Mouse (Mus musculus) embryonic facial prominence, embryonic 13.5 days (tissue): ENCODE results near the gene Psmb3. TPM values are rescaled to one million over a fixed set of nuclear protein-coding genes. Genes with fewer than 3 reads are reported as not detected.

ENCODE experiments used
- ATAC-seq: fragments of 200-750 bp; cut with Nextera tagmentation; 2 replicates; pipeline ENCODE4 v1.8.0; 2017; ENCODE audit warnings: low read depth; ENCODE audit not compliant: insufficient number of reproducible peaks, insufficient read depth, low FRiP score, low TSS enrichment
- H3K27ac ChIP-seq: fragments of 300-500 bp; sonication (generic); 2 replicates; pipeline ENCODE4 v1.5.1; 2015; ENCODE audit warnings: moderate library complexity, mild to moderate bottlenecking, inconsistent platforms
- H3K27me3 ChIP-seq: fragments of 300-500 bp; sonication (generic); 2 replicates; pipeline ENCODE4 v1.6.1; 2015; ENCODE audit warnings: mild to moderate bottlenecking, inconsistent platforms
- H3K36me3 ChIP-seq: fragments of 300-500 bp; sonication (generic); 2 replicates; pipeline ENCODE4 v1.6.1; 2015; ENCODE audit warnings: mild to moderate bottlenecking, inconsistent platforms
- H3K4me1 ChIP-seq: fragments of 300-500 bp; sonication (generic); 2 replicates; pipeline ENCODE4 v1.6.1; 2015; ENCODE audit warnings: inconsistent platforms
- H3K4me2 ChIP-seq: fragments of 300-500 bp; sonication (generic); 2 replicates; pipeline ENCODE4 v1.6.1; 2015; ENCODE audit warnings: moderate library complexity, mild to moderate bottlenecking, inconsistent platforms
- H3K4me3 ChIP-seq: fragments of 300-500 bp; sonication (generic); 2 replicates; pipeline ENCODE4 v1.5.1; 2015; ENCODE audit warnings: mild to moderate bottlenecking, inconsistent platforms
- H3K9ac ChIP-seq: fragments of 300-500 bp; sonication (generic); 2 replicates; pipeline ENCODE4 v1.6.1; 2015; ENCODE audit warnings: mild to moderate bottlenecking, inconsistent platforms
- H3K9me3 ChIP-seq: fragments of 300-500 bp; sonication (generic); 2 replicates; pipeline ENCODE4 v1.6.1; 2016; ENCODE audit warnings: inconsistent platforms
- WGBS: fragments of 180-500 bp; shearing (Covaris S2); methylation state at CpG from one replicate; pipeline ENCODE4 v1.1.7; 2015; ENCODE audit warnings: mixed read lengths; 5-methylcytosine and 5-hydroxymethylcytosine counted together
- microRNA-seq: library from miRNA; unstranded; fragments of <30 nt; microRNA quantifications from one replicate; pipeline ENCODE4, GENCODE M21; 2016
- polyA plus RNA-seq: library from polyadenylated mRNA; unstranded; fragments of >200 nt; fragmentation: Nextera tagmentation; extraction: Ambion mirVana; gene quantifications from 2 replicates; pipeline ENCODE4 v1.2.1, GENCODE M21; 2015

Psmb3 gene
- polyA plus RNA-seq, 1 experiment from 2014 or later: 487 TPM

- WGBS: under 1% methylated on average over 41 of the region's 57 CpGs
- ATAC-seq: peak; percentile 94
- H3K9ac ChIP-seq: peak overlapping the region; percentile 90
These were observed 41.6 kb downstream of the Psmb3 start for GRCm38 (mm10) chr11:97744718-97745330.

GRCm38 (mm10) chr11:97745331-97745721 is 42.1 kb downstream of the Psmb3 start:
- ATAC-seq: no peak
- H3K27ac ChIP-seq: peak overlapping the region; percentile 94; the same call in 1 of the 2 replicates
- H3K9ac ChIP-seq: no peak overlapping the region
- peak overlapping the region; percentile 76 for H3K4me3 ChIP-seq
- WGBS: 13% methylated on average over 13 of the region's 13 CpGs
- no peaks in the 10 kb centered on the region for H3K27me3 ChIP-seq
- H3K9me3 ChIP-seq: no peaks in the 10 kb centered on the region
- peaks cover 43% of the 10 kb centered on the region for H3K36me3 ChIP-seq
- peak overlapping the region; percentile 55 for H3K4me2 ChIP-seq
- peaks cover 21% of the 10 kb centered on the region for H3K4me1 ChIP-seq

More at GRCm38 (mm10) chr11:97744718-97745330, 41.6 kb downstream of the Psmb3 start:
- Histone ChIP-seq H3K36me3 (peaks cover 38% of the 10 kb centered on the region), H3K4me3 (peak overlapping the region; percentile 76), H3K27ac (peak overlapping the region; percentile 94), H3K9me3 (no peaks in the 10 kb centered on the region), H3K4me1 (peaks cover 26% of the 10 kb centered on the region), H3K27me3 (no peaks in the 10 kb centered on the region), H3K4me2 (peak overlapping the region; percentile 82)

GRCm38 (mm10) chr11:97747773-97748172 is 44.6 kb downstream of the Psmb3 start:
- Histone ChIP-seq H3K9ac (no peak overlapping the region), H3K4me1 (peaks cover 9% of the 10 kb centered on the region), H3K9me3 (no peaks in the 10 kb centered on the region), H3K27me3 (no peaks in the 10 kb centered on the region), H3K4me2 (no peak overlapping the region), H3K27ac (no peak overlapping the region), H3K4me3 (no peak overlapping the region), H3K36me3 (peaks cover 65% of the 10 kb centered on the region)
- WGBS: 93% methylated on average over 8 of the region's 8 CpGs
- ATAC-seq: no peak

DNA sequence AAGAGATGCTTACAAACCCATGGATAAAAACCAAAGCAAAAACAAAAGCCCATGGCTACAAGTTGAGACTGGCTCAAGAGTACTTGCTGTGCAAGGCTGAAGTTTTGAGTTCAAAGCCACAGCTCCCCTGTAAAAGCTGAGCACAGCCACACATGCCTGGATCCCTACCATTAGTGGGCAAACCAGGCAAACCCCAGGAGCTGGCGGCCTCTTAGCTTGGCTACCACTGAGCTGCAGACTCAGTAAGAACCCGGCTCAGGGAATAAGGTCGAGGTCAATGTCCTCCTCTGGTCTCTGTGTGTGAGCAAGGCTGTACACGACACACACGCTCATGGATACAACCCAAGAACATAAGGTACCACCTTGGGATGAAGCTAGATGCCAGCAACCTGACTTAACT is 45.3 kb downstream of the Psmb3 start:
- H3K9ac ChIP-seq: no peak overlapping the region
- no peak overlapping the region for H3K4me3 ChIP-seq
- WGBS: 89% methylated on average over 5 of the region's 5 CpGs
- H3K27ac ChIP-seq: no peak overlapping the region
- H3K36me3 ChIP-seq: peaks cover 72% of the 10 kb centered on the region
- H3K4me1 ChIP-seq: peaks cover 2% of the 10 kb centered on the region
- H3K4me2 ChIP-seq: no peak overlapping the region
- H3K9me3 ChIP-seq: no peaks in the 10 kb centered on the region
- no peak for ATAC-seq
- no peaks in the 10 kb centered on the region for H3K27me3 ChIP-seq

DNA sequence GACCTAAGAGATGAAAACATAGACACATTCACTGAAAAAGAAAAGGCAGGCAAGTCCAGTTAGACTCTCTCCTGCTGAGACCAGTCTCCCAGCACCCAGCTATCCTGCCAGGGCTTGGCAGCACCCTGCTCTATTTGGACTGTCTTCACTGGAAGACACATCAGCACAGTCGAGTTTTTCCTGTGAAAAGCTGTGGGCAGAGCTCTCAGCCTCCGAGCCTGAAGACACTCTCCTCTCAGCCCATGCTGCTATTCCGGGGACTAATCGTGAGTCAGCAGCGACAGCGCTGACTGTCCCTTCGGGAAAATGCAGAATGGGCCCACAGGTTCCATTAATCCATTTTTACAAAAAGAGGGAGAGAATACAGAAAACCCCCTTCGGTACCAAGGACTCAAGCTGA is 50.1 kb downstream of the Psmb3 start:
- H3K4me3 ChIP-seq: no peak overlapping the region
- no peak overlapping the region for H3K27ac ChIP-seq
- no peaks in the 10 kb centered on the region for H3K4me1 ChIP-seq
- H3K27me3 ChIP-seq: no peaks in the 10 kb centered on the region
- 94% methylated on average over 8 of the region's 8 CpGs for WGBS
- no peaks in the 10 kb centered on the region for H3K9me3 ChIP-seq
- H3K4me2 ChIP-seq: no peak overlapping the region
- no peak for ATAC-seq
- no peak overlapping the region for H3K9ac ChIP-seq
- peaks cover 91% of the 10 kb centered on the region for H3K36me3 ChIP-seq

- Histone ChIP-seq H3K4me3 (no peak overlapping the region), H3K9ac (no peak overlapping the region), H3K9me3 (no peaks in the 10 kb centered on the region), H3K4me1 (no peaks in the 10 kb centered on the region), H3K27ac (no peak overlapping the region), H3K4me2 (no peak overlapping the region), H3K36me3 (peaks cover 91% of the 10 kb centered on the region), H3K27me3 (no peaks in the 10 kb centered on the region)
- WGBS: 93% methylated on average over 1 of the region's 1 CpGs
- no peak for ATAC-seq
These were observed 54.9 kb downstream of the Psmb3 start for GRCm38 (mm10) chr11:97758125-97758524.

GRCm38 (mm10) chr11:97758942-97759341 is 55.7 kb downstream of the Psmb3 start:
- H3K36me3 ChIP-seq: peaks cover 89% of the 10 kb centered on the region
- 89% methylated on average over 6 of the region's 6 CpGs for WGBS

GRCm38 (mm10) chr11:97761638-97762037 is 58.4 kb downstream of the Psmb3 start:
- Histone ChIP-seq H3K27ac (no peak overlapping the region), H3K36me3 (peaks cover 73% of the 10 kb centered on the region), H3K4me1 (peaks cover 18% of the 10 kb centered on the region), H3K4me2 (no peak overlapping the region), H3K4me3 (no peak overlapping the region), H3K9me3 (no peaks in the 10 kb centered on the region), H3K9ac (no peak overlapping the region), H3K27me3 (no peaks in the 10 kb centered on the region)
- ATAC-seq: no peak

More at GRCm38 (mm10) chr11:97758942-97759341, 55.7 kb downstream of the Psmb3 start:
- Histone ChIP-seq H3K27ac (no peak overlapping the region), H3K9me3 (no peaks in the 10 kb centered on the region), H3K4me3 (no peak overlapping the region), H3K4me1 (no peaks in the 10 kb centered on the region), H3K9ac (no peak overlapping the region), H3K27me3 (no peaks in the 10 kb centered on the region), H3K4me2 (no peak overlapping the region)
- ATAC-seq: no peak

Small RNA genes within 50 kb of the gene (microRNA-seq; reads per million reads assigned to microRNA genes)
- not detected for gene Gm24158
- gene Mir6927: 0.55 reads per million
- not detected for gene Mir8102

Other genes starting within 250 kb of the Psmb3 start
- gene 4933428G20Rik, start 203.1 kb upstream of the Psmb3 start, polyA plus RNA-seq: 1.4 and 1.8 TPM in 2 replicates
- gene Srcin1, start 127.2 kb upstream of the Psmb3 start, polyA plus RNA-seq: 0.76 and 1.2 TPM in 2 replicates
- gene Epop, start 73.7 kb upstream of the Psmb3 start, polyA plus RNA-seq: 4.3 and 7.2 TPM in 2 replicates
- gene Mllt6, start 40.0 kb upstream of the Psmb3 start, polyA plus RNA-seq: 3.1 and 3.3 TPM in 2 replicates
- gene Cisd3, start 17.6 kb upstream of the Psmb3 start, polyA plus RNA-seq: 12.5 and 13.4 TPM in 2 replicates
- gene Pcgf2, start 2.9 kb upstream of the Psmb3 start, polyA plus RNA-seq: 17.2 and 20.9 TPM in 2 replicates
- 2.3 and 3.1 TPM in 2 replicates for gene Pip4k2b, start 41.3 kb downstream of the Psmb3 start, polyA plus RNA-seq
- gene Cwc25, start 63.2 kb downstream of the Psmb3 start, polyA plus RNA-seq: 22.5 and 23.3 TPM in 2 replicates
- gene 1700001P01Rik, start 72.5 kb downstream of the Psmb3 start, polyA plus RNA-seq: 0.62 and 0.84 TPM in 2 replicates
- gene Rpl23, start 79.0 kb downstream of the Psmb3 start, polyA plus RNA-seq: 596 and 632 TPM in 2 replicates
- gene Lasp1, start 95.6 kb downstream of the Psmb3 start, polyA plus RNA-seq: 122 and 131 TPM in 2 replicates
- gene B230217C12Rik, start 137.4 kb downstream of the Psmb3 start, polyA plus RNA-seq: 10.5 and 11.8 TPM in 2 replicates
- gene Fbxo47, start 180.8 kb downstream of the Psmb3 start, polyA plus RNA-seq: 0.66 and 0.84 TPM in 2 replicates